Mouse (Mus musculus) frontal cortex, postnatal 25 days (tissue): ENCODE data around the gene Tmem186.

Experiments used
- DNase-seq, 2 experiments: peaks; one replicate each; pipeline ENCODE4 v3.0.0; 2022; ENCODE audit warnings: low spot score in 2 of 2

Gene Tmem186

DNA sequence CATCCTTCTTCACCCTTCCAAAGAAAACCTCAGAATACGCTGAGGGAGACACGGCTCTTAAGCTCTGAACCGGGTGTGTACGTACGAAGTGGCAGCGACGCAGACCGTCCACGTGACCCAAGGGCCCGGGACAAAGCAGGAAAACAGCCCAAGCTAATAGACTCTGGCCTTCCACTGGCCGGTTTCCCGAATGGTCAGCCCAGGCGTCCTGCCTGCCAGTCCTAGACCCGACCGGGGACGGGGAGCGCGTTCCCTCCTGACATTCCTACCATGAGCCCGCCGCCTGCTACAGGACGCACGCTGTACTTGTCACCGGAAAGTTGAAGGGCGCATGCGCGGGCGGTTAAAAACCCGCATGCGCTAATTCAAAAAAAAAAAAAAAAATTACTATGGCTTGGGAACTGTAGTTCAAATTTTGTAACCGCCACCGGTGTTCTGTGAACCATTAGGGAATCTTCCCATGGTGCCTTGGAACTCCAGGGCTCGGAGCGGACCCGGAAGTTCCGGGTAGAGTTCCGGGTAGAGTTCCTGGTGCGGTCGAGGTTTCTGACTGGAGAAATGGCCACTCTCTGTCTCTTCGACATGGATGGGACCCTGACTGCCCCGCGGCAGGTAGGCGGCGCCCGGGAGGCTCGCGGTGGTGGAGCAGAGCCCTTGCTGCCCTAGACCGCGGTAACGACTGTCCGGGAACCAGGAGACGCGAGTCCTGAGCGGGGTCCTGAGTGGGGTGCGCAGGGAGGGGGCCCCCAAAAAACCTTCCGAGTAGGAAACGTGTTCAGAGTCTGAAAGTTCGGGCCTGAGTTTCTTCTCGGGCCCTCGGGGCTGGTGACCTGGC is at the start of gene Tmem186, which contains the start of gene Pmm2:
TSS of gene Tmem186 (minus strand) at position 496 of the 835 bp plus-strand sequence.
TSS of gene Pmm2 (plus strand) at position 458 of the 835 bp plus-strand sequence.
- DNase-seq, result peak; percentile 69 to 72

GRCm38 (mm10) chr16:8686871-8687535 is 49.5 kb upstream of the Tmem186 start:
- no peak for DNase-seq

DNA sequence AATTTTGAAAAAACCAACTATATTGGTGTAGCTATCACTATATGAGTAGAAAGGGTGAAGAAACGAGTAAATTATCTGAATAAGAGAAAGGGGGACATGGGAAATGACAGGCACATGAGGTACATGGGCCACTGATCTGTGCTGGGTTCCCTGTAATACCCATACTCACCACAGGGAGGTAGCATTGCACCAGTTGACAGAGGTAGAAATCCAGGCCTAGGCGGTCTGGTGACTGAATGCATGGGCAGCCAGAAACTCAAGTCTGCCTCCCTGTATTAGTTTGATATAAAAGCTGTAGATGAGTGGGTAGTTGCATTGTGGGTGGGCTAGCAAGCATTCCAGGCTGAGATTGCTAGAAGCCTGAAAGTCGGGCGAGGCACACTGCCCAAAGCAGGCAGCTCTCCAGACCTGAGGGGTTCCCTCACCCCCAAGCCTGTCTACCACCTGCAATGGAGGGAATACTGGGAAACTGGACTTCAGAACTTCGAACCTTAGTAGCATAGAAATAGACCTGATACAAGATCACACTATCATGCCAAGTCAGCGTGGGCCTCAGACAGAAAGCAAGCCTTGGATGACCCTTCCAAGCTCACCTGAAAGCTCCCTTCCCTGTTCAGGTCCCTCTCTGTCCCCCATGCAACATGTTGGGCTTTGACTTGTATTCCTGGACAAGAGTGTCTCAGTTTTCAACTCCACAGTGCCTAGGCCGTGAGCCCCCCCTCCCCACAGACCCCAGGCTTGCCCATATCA is 48.8 kb upstream of the Tmem186 start:
- peak; percentile 63 to 69 for DNase-seq

DNA sequence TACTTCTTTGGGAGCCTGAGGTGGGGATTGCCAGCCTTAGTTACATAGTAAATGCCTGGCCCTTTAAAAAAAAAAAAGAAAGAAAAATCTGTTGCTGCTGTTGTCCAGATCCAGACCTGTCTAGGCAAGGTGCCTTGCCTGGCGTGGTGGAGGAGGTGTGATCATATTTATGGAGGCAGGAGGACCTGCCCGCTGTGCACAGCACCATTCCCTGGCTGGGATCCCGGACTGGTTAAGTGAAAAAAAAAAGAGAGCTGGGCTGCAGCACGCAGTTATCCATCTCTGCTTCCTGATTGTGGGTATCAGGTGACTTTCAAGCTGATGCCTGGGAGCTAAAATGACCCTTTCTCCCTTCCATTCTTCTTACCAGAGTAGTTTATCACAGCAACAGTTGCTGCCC is 47.6 kb upstream of the Tmem186 start:
- DNase-seq, result no peak

DNA sequence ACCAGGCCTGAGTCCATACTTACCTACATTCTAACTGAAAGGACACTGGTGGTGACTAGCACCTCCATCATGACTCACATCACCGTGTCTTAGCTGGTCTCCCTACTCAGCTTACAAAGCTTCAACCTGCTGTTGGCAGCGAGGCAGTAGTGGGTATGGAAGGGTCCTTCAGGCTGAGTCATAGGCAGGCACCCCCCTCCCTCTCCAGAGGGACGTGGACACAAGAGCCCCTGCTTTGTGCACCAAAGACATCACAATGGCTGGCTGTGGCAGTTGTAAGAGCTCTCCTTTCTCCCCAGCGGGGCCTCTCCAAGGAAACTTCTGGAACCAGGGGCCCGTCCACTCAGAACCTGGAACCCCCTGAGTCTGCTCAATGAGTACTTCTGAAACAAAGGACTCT is 43.0 kb upstream of the Tmem186 start, which contains the start of gene Gm5767:
TSS of gene Gm5767 (plus strand) at position 301 of the 400 bp plus-strand sequence.
- no peak for DNase-seq

DNA sequence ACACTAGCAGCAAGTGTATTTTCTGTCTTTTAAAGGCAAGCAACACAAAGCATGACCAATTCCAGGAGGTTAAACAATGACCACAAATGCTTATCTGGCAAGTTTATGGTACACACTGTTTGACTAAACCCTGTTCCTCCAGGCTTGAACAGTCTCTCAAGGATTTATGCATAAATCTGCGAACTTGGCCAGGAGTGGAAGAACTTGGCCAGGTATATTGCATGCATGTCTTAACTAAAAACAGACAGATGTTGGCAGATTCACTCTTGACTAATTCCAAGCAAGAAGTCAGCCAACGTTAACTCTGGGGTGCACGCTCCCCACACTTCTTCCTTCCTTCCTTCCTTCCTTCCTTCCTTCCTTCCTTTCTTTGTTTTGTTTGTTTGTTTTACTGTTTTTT is 42.3 kb upstream of the Tmem186 start:
- DNase-seq, result no peak

DNA sequence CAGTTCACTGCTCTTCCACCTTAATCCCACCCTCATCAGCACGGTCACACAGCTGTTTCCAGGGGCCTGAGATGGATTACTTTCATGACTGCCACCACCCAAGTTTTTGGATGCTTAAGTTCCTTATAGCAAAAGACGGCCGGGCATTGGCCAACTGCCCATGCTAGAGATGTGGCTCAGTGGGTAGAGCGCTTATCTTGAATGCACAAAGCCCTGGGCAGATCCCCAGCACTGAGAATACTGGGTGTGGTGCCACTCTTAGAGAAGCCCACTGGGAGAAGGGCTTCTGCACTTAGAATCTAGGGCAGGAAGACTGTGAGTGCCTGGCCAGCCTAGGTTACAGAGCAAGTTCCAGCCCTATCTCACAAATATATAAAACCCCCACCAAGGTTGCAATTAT is 41.2 kb upstream of the Tmem186 start:
- no peak for DNase-seq

DNA sequence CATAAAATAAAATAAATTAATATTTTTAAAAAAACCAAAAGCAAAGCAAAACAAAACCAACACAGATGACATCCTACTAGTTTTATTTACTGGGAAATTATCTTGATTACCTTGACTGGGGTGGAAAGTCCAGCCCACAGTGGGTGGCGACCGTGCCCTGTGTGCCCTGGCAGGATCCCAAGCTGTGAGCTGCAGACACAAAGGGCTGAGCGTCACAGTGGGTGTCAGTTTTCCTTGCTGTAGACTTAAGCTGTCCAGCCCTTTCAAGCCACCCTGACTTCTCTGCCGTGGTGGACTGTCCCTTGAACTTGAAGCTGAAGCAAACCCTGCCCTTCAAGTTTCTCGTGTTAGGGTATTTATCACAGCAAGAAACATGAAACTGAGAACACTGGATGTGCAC is 40.5 kb upstream of the Tmem186 start:
- DNase-seq, result no peak

DNA sequence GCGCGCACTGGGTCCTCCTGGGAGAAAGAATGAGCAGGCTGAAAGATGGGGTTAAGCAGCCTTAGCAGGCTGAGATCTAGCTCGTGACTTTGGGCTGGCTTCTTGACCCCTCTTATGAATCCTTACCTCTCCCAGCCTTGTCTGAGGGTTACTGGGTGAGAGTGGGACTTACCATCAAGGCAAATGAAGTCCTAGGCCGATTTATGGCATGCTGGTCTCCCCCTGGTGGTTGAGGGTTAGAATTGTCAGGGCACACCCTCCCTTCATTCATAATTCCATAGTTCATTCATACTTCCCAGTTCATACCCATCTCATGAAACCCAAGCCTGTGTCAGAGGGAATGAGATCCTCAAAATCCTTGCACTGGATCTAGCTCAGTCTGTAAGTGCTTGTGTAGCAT is 39.3 kb upstream of the Tmem186 start:
- no peak for DNase-seq

DNA sequence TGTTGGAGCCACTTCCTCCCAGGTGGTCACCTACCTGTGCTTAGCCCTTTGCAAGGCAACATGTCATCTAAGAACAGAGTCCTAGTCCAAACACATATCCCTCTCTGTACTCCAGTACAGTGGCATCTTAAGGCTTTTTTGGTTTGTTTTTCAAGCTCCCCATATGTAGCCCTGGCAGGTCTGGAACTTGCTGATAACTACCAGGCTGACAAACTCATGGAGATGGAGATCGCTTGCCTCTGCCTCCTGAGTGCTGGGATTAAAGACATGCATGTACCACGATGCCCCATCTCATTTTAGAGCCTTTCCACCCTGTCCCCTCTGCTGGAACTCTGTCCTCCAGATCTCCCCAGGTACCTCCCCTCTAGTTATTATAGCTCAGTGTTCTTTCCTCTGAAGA is 38.7 kb upstream of the Tmem186 start:
- DNase-seq, result no peak

GRCm38 (mm10) chr16:8675559-8675958 is 38.0 kb upstream of the Tmem186 start:
- DNase-seq, result no peak

DNA sequence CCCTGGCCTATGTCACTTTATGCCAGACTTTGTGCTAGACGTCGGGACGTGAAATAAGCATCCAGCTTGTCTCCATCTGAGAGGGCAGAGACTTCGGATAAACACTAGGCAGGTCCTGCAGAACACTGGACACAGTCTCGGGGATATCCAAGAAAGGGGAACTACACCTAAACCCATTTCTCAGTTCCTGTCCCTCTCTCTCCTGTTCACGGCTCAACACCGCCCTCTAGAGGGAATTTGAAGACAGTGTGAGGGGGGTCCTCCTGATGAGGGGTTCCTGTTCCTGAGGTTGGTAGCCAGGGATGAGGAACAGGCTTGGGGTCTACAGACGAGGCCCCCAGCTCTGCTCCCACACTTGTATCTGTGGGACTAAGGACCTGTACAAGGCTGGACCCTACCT is 36.7 kb upstream of the Tmem186 start:
- no peak for DNase-seq

DNA sequence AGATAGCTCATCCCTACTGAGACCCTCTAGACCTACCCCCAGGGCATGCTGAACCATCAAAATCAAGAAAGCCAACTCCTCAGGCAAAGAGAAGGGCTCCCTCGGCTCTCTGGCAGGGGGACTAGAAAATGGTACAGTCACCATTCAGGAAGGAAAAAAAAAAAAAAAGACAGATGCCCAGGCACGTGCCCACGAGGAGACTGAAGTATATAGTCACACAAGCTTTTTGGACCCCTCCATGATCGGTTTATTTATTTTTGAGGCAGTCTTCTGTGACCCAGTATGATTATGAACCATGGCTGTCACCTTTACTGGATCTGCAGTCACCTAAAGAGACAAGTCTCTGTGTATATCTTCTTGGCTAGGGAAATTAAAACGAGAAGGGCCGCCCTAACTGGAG is 35.8 kb upstream of the Tmem186 start:
- DNase-seq, result no peak

GRCm38 (mm10) chr16:8672811-8673210 is 35.3 kb upstream of the Tmem186 start:
- DNase-seq, result no peak

- no peak for DNase-seq
These were observed 34.8 kb upstream of the Tmem186 start for GRCm38 (mm10) chr16:8672350-8672687.

GRCm38 (mm10) chr16:8671551-8672349 is 34.2 kb upstream of the Tmem186 start, which contains the start of gene Carhsp1:
Gene Carhsp1, minus strand, starts transcription at chr16:8672155.
- peak; percentile 45 to 69 for DNase-seq

- no peak for DNase-seq
These were observed 32.8 kb upstream of the Tmem186 start for GRCm38 (mm10) chr16:8670041-8671035.

- DNase-seq, result no peak
These were observed 31.9 kb upstream of the Tmem186 start for GRCm38 (mm10) chr16:8669432-8669831.

DNA sequence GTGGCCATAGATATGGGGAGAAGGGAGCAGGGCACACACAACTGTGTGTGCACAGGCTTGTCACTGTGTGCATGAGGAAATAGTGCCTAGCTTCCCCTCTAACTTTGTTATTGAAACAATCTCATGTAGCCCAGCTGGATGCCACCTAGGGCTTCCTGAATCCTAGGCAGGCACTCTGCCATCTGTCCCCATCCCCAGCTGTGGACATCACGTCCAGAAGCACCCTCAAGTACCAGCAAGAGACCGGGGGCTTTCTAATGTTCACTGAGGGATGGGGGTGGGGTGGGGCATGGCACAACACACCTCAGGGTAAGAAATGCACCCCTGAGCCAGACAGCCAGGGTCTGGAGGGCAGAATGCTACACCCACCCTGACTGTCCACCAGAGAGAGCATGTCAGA is 30.9 kb upstream of the Tmem186 start:
- no peak for DNase-seq

- DNase-seq, result no peak
These were observed 30.3 kb upstream of the Tmem186 start for GRCm38 (mm10) chr16:8667814-8668213.
